Mouse (Mus musculus) small intestine, adult 2 months (tissue): ENCODE results near the gene Nthl1.

Experiments used
- CTCF ChIP-seq: fragments of 200-500 bp; IDR thresholded peaks from 2 replicates; pipeline ENCODE4 v1.5.1; 2012; ENCODE audit warnings: low read depth, mild to moderate bottlenecking, control low read depth, inconsistent platforms, low read length, moderate library complexity, mixed read lengths; ENCODE audit not compliant: insufficient replicate concordance, insufficient read length; ENCODE audit errors: extremely low read depth
- POLR2A ChIP-seq: fragments of 200-500 bp; IDR thresholded peaks from 2 replicates; pipeline ENCODE4 v1.6.1; 2012; ENCODE audit warnings: low read depth, mild to moderate bottlenecking, control low read depth, inconsistent platforms, low read length, moderate library complexity

DNA sequence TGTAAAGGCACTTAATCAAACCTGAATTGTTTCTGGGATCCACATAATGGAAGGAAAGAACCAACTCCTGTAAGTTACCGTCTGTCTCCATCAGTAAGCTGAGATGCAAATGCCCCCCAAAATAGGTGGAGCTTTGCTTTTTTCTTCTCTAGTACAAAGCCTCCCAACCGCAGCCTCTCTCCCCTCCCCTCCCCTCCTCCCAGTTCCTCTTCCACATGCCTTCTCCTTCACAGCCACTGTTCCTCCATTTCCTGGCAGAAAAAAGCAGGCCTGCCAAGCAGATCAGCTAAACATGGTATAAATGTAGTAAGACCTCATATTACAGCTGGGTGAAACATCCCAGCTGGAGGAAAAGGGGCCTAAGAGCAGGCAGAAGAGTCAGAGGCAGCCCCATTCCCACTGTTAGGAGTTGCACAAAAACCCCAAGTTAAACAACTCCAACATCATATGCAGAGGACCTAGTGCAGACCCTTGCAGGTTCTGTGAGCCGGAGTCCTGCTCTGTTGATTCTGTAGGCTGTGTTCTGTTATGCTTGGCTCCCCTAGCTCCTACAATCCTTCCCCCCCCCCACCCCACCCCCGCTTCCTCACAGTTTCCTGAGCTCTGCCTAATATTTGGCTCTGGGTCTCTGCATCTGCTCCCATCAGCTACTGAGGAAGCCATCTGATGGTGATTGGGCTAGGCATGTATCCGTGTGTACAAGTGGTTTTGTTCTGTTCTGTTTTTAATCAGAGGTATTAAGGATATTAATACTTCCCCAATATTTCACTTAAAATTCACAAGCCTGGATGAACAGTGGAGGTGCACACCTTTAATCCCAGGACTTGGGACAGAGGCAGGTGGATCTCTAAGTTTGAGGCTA, 48.6 kb upstream of the Nthl1 start:
- TF ChIP-seq CTCF (no peak), POLR2A (no peak)
